Mouse (Mus musculus) embryonic facial prominence, embryonic 13.5 days (tissue): ENCODE data around the gene Prkaa2. TPM values are rescaled to one million over a fixed set of nuclear protein-coding genes. Genes with fewer than 3 reads are reported as not detected.

ENCODE experiments used
- ATAC-seq: fragments of 200-750 bp; cut with Nextera tagmentation; 2 replicates; pipeline ENCODE4 v1.8.0; 2017; ENCODE audit warnings: low read depth; ENCODE audit not compliant: insufficient number of reproducible peaks, insufficient read depth, low FRiP score, low TSS enrichment
- H3K27ac ChIP-seq: fragments of 300-500 bp; sonication (generic); 2 replicates; pipeline ENCODE4 v1.5.1; 2015; ENCODE audit warnings: moderate library complexity, mild to moderate bottlenecking, inconsistent platforms
- H3K27me3 ChIP-seq: fragments of 300-500 bp; sonication (generic); 2 replicates; pipeline ENCODE4 v1.6.1; 2015; ENCODE audit warnings: mild to moderate bottlenecking, inconsistent platforms
- H3K36me3 ChIP-seq: fragments of 300-500 bp; sonication (generic); 2 replicates; pipeline ENCODE4 v1.6.1; 2015; ENCODE audit warnings: mild to moderate bottlenecking, inconsistent platforms
- H3K4me1 ChIP-seq: fragments of 300-500 bp; sonication (generic); 2 replicates; pipeline ENCODE4 v1.6.1; 2015; ENCODE audit warnings: inconsistent platforms
- H3K4me2 ChIP-seq: fragments of 300-500 bp; sonication (generic); 2 replicates; pipeline ENCODE4 v1.6.1; 2015; ENCODE audit warnings: moderate library complexity, mild to moderate bottlenecking, inconsistent platforms
- H3K4me3 ChIP-seq: fragments of 300-500 bp; sonication (generic); 2 replicates; pipeline ENCODE4 v1.5.1; 2015; ENCODE audit warnings: mild to moderate bottlenecking, inconsistent platforms
- H3K9ac ChIP-seq: fragments of 300-500 bp; sonication (generic); 2 replicates; pipeline ENCODE4 v1.6.1; 2015; ENCODE audit warnings: mild to moderate bottlenecking, inconsistent platforms
- H3K9me3 ChIP-seq: fragments of 300-500 bp; sonication (generic); 2 replicates; pipeline ENCODE4 v1.6.1; 2016; ENCODE audit warnings: inconsistent platforms
- WGBS: fragments of 180-500 bp; shearing (Covaris S2); methylation state at CpG from one replicate; pipeline ENCODE4 v1.1.7; 2015; ENCODE audit warnings: mixed read lengths; 5-methylcytosine and 5-hydroxymethylcytosine counted together
- polyA plus RNA-seq: library from polyadenylated mRNA; unstranded; fragments of >200 nt; fragmentation: Nextera tagmentation; extraction: Ambion mirVana; gene quantifications from 2 replicates; pipeline ENCODE4 v1.2.1, GENCODE M21; 2015

Gene Prkaa2
- polyA plus RNA-seq, 1 experiment from 2014 or later, result 1.5 TPM

DNA sequence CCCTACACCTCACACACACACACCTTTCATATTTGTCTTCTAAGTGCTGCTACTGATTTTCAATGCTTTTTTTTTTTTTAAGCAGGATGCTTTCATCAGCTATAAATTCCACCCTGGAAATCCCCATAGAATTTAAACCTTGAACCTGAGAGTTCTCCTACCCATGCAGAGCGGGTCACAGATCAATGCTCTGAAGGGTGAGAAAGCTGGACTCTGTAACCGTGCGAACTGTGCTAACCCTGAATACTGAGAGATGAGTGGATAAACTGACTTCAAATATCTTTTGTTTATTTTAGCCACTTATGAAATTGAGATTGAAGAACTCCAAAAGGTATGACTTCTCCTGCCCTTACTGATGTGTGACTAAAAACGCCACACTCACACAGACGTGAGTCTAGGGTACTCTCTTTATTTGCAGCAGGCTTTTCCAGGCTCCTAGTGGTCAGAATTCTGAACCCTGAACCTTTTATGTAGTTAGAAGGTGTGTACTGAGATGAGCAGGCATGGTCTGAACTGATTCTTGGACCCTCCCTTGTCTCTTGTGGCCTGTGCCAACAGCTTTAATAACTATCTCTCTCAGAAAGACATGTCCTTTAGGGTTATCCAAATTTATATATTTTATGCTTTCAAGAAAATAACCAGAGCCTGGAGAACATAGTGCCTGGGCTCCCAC, 123.6 kb downstream of the Prkaa2 start:
- Histone ChIP-seq H3K4me2 (no peak overlapping the region), H3K36me3 (no peaks in the 10 kb centered on the region), H3K9ac (no peak overlapping the region), H3K4me3 (no peak overlapping the region), H3K4me1 (no peaks in the 10 kb centered on the region), H3K27me3 (no peaks in the 10 kb centered on the region), H3K27ac (no peak overlapping the region), H3K9me3 (no peaks in the 10 kb centered on the region)
- no peak for ATAC-seq
- WGBS, result 84% methylated on average over 5 of the region's 5 CpGs

Other genes with a start within 250 kb of the Prkaa2 start
- gene C8a, start 233.5 kb downstream of the Prkaa2 start, polyA plus RNA-seq, result 0.17 TPM in 1 of 2 replicates, not detected in the other
- 0.21 and 0.29 TPM in 2 replicates for gene Fyb2, start 196.4 kb downstream of the Prkaa2 start, polyA plus RNA-seq
- gene Plpp3, start 47.5 kb upstream of the Prkaa2 start, polyA plus RNA-seq, result 150 and 160 TPM in 2 replicates